Mouse (Mus musculus): ENCODE measurements around the gene Crhbp.

DNA sequence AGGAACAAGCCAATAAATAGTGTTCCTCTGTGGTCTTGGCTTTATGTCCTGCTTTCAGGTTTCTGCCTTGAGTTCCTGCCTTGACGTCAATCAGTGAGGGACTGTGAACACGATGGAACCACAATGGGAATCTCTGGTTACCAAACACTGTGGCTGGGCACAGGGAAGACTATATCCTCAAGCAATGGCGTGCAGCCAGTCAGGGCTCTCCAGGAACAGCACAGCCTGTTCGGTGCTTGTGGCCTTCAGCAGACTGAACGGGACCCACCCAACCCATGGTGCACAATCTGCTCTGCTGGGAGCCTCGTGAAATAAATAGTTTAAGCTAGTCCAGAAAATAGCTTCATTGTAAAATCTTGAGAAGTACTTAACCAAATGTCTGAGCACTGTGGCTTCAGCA is 18.3 kb downstream of the Crhbp start:
- TF ChIP-seq POLR2A (IDR thresholded peaks at IDR 0.05; ENCODE audit: low read depth, low read length) (no peak), CTCF (conservative IDR thresholded peaks at IDR 0.05; ENCODE audit: insufficient read depth, insufficient read length, low read depth, low read length) (no peak)

Data from kidney, adult 2 months (tissue).